Mouse (Mus musculus): ENCODE data around the gene Gm10840. TPM values are rescaled to one million over a fixed set of nuclear protein-coding genes. Genes with fewer than 3 reads are reported as not detected.
"Not testable (repeated sequence)": the region's sequence is repeated elsewhere in the genome, so short reads cannot be mapped to it uniquely, and the experiment has no call there.

The Gm10840 gene
- total and polyA plus RNA-seq, 3 experiments, result not detected

- TF ChIP-seq MAX (IDR thresholded peaks at IDR 0.05; ENCODE audit: low read length) (no peak), EP300 (IDR thresholded peaks at IDR 0.05; ENCODE audit: low read length) (peak; percentile 71), MXI1 (IDR thresholded peaks at IDR 0.05; ENCODE audit: low read depth, low read length) (no peak), NELFE (IDR thresholded peaks at IDR 0.05; ENCODE audit: low read depth, low read length) (no peak), TBP (conservative IDR thresholded peaks at IDR 0.05; ENCODE audit: low read depth, low read length) (no peak)
Observed at GRCm38 (mm10) chr11:106125827-106126226, 34.8 kb upstream of the Gm10840 start (continued).

- H3K4me1 ChIP-seq (ENCODE audit: control insufficient read depth in 1 of 2, insufficient read depth in 2 of 2), result peaks cover 13 to 51% of the 10 kb centered on the region in 2 experiments
- H3K79me2 ChIP-seq (replicated peaks; ENCODE audit: control insufficient read depth, extremely low read depth, insufficient read depth, poor library complexity, severe bottlenecking); H3K4me2 ChIP-seq (ENCODE audit: insufficient read depth, low read depth, poor library complexity, severe bottlenecking); DNase-seq (ENCODE audit: extremely low read depth); H3K27ac ChIP-seq (ENCODE audit: insufficient read depth, low read depth); H3K4me3 ChIP-seq (replicated peaks in 1 of 3; ENCODE audit: low read depth in 2 of 3, low read length in 2 of 3, poor library complexity in 1 of 3); H3K9ac ChIP-seq (ENCODE audit: insufficient read depth, low read depth); dilution Hi-C loops (cut with MboI; ENCODE audit: extremely low pct_ligation_motif_present, extremely low pct_unique_long_range_greater_than_20kb, low sequenced_read_pairs); in situ Hi-C loops (cut with MboI; ENCODE audit: low pct_ligation_motif_present, low pct_unique_long_range_greater_than_20kb, low sequenced_read_pairs); H3K27me3 ChIP-seq (replicated peaks); H3K9me3 ChIP-seq (replicated peaks; ENCODE audit: low read length): not testable (repeated sequence)
- peaks cover 22 to 61% of the 10 kb centered on the region in 2 experiments for H3K36me3 ChIP-seq (replicated peaks in 1 of 2; ENCODE audit: control insufficient read depth in 1 of 2, insufficient read depth in 1 of 2, low read length in 1 of 2)
Observed at GRCm38 (mm10) chr11:106126727-106127373, 33.8 kb upstream of the Gm10840 start.

- H3K4me3 ChIP-seq (replicated peaks in 1 of 3; ENCODE audit: low read depth in 2 of 3, low read length in 2 of 3, poor library complexity in 1 of 3), result no peak overlapping the region
- H3K36me3 ChIP-seq (replicated peaks in 1 of 2; ENCODE audit: control insufficient read depth in 1 of 2, insufficient read depth in 1 of 2, low read length in 1 of 2), result peaks cover 13 to 49% of the 10 kb centered on the region in 2 experiments
- H3K4me1 ChIP-seq (ENCODE audit: control insufficient read depth in 1 of 2, insufficient read depth in 2 of 2), result peaks cover 9 to 48% of the 10 kb centered on the region in 2 experiments
- no peak for DNase-seq (ENCODE audit: extremely low read depth)
- H3K79me2 ChIP-seq (replicated peaks; ENCODE audit: control insufficient read depth, extremely low read depth, insufficient read depth, poor library complexity, severe bottlenecking), result no peaks in the 10 kb centered on the region
- no peak overlapping the region for H3K27ac ChIP-seq (ENCODE audit: insufficient read depth, low read depth)
- in situ Hi-C loops (cut with MboI; ENCODE audit: low pct_ligation_motif_present, low pct_unique_long_range_greater_than_20kb, low sequenced_read_pairs) (no loop called here), dilution Hi-C loops (cut with MboI; ENCODE audit: extremely low pct_ligation_motif_present, extremely low pct_unique_long_range_greater_than_20kb, low sequenced_read_pairs) (no loop called here)
- H3K4me2 ChIP-seq (ENCODE audit: insufficient read depth, low read depth, poor library complexity, severe bottlenecking), result no peak overlapping the region
- no peaks in the 10 kb centered on the region for H3K27me3 ChIP-seq (replicated peaks)
- no peak for TF ChIP-seq ETS1 (conservative IDR thresholded peaks at IDR 0.05; ENCODE audit: low read depth, low read length)
- TF ChIP-seq MAZ (IDR thresholded peaks at IDR 0.05; ENCODE audit: low read depth, low read length), result no peak
- no peak for TF ChIP-seq CHD2 (IDR thresholded peaks at IDR 0.05; ENCODE audit: low read length)
- no peak for TF ChIP-seq MYC (IDR thresholded peaks at IDR 0.05; ENCODE audit: low read depth, low read length)
- no peak for TF ChIP-seq IRF4 (IDR thresholded peaks at IDR 0.05; ENCODE audit: low read depth, low read length)
- TF ChIP-seq PAX5 (IDR thresholded peaks at IDR 0.05; ENCODE audit: low read length), result no peak
- no peak for TF ChIP-seq EP300 (IDR thresholded peaks at IDR 0.05; ENCODE audit: low read length)
- TF ChIP-seq TBP (conservative IDR thresholded peaks at IDR 0.05; ENCODE audit: low read depth, low read length), result no peak
- no peak for TF ChIP-seq TCF12 (IDR thresholded peaks at IDR 0.05; ENCODE audit: low read depth, low read length)
- no peak for TF ChIP-seq MAX (IDR thresholded peaks at IDR 0.05; ENCODE audit: low read length)
- no peak for TF ChIP-seq MXI1 (IDR thresholded peaks at IDR 0.05; ENCODE audit: low read depth, low read length)
- TF ChIP-seq JUN (IDR thresholded peaks at IDR 0.05; ENCODE audit: insufficient read depth, low read depth, low read length), result no peak
- TF ChIP-seq CTCF (conservative IDR thresholded peaks at IDR 0.05 in 1 of 2, IDR thresholded peaks at IDR 0.05 in 1 of 2; ENCODE audit: low read depth in 2 of 2, low read length in 2 of 2), result no peak
- no peak for TF ChIP-seq ZKSCAN1 (IDR thresholded peaks at IDR 0.05; ENCODE audit: borderline replicate concordance, low read depth, low read length)
- no peak for TF ChIP-seq USF1 (IDR thresholded peaks at IDR 0.05; ENCODE audit: low read depth, low read length)
- TF ChIP-seq CHD1 (IDR thresholded peaks at IDR 0.05; ENCODE audit: low read depth, low read length), result no peak
- TF ChIP-seq BHLHE40 (IDR thresholded peaks at IDR 0.05; ENCODE audit: low read depth, low read length), result no peak
- no peak overlapping the region for H3K9ac ChIP-seq (ENCODE audit: insufficient read depth, low read depth)
- no peaks in the 10 kb centered on the region for H3K9me3 ChIP-seq (replicated peaks; ENCODE audit: low read length)
Observed at GRCm38 (mm10) chr11:106129477-106129876, 31.2 kb upstream of the Gm10840 start.
